Mouse (Mus musculus) heart, embryonic 10.5 days (tissue): ENCODE results near the gene Gtpbp2. TPM values are rescaled to one million over a fixed set of nuclear protein-coding genes. Genes with fewer than 3 reads are reported as not detected.
A peak's percentile ranks its signal among the peaks of the same experiment; 100 is the strongest.

Experiments used
- DNase-seq: peaks from one replicate; pipeline ENCODE4 v3.0.0-alpha.2; 2017; ENCODE audit warnings: low spot score
- H3K27ac ChIP-seq: fragments of 300-500 bp; sonication (generic); 2 replicates; pipeline ENCODE4 v1.5.1; 2016; ENCODE audit warnings: mild to moderate bottlenecking
- H3K27me3 ChIP-seq: fragments of 300-500 bp; sonication (generic); 2 replicates; pipeline ENCODE4 v1.6.1; 2016; ENCODE audit warnings: mild to moderate bottlenecking; ENCODE audit not compliant: poor library complexity, insufficient read depth, severe bottlenecking
- H3K36me3 ChIP-seq: fragments of 300-500 bp; sonication (generic); 2 replicates; pipeline ENCODE4 v1.6.1; 2016; ENCODE audit warnings: mild to moderate bottlenecking, moderate library complexity
- H3K4me1 ChIP-seq: fragments of 300-500 bp; sonication (generic); 2 replicates; pipeline ENCODE4 v1.6.1; 2016; ENCODE audit warnings: mild to moderate bottlenecking
- H3K4me3 ChIP-seq: fragments of 300-500 bp; sonication (generic); 2 replicates; pipeline ENCODE4 v1.5.1; 2016; ENCODE audit warnings: mild to moderate bottlenecking, moderate library complexity
- H3K9me3 ChIP-seq: fragments of 300-500 bp; sonication (generic); 2 replicates; pipeline ENCODE4 v1.6.1; 2016; ENCODE audit warnings: mild to moderate bottlenecking, moderate library complexity
- WGBS: fragments of 180-500 bp; shearing (Covaris S2); methylation state at CpG from one replicate; pipeline ENCODE4 v1.1.7; 2016; 5-methylcytosine and 5-hydroxymethylcytosine counted together
- polyA plus RNA-seq: library from polyadenylated mRNA; unstranded; fragments of >200 nt; fragmentation: Nextera tagmentation; extraction: Ambion mirVana; gene quantifications from 2 replicates; pipeline ENCODE4 v1.2.1, GENCODE M21; 2016

Gtpbp2 gene
- polyA plus RNA-seq, 1 experiment from 2014 or later, result 34.9 TPM

GRCm38 (mm10) chr17:46129741-46130498 is 30.9 kb upstream of the Gtpbp2 start:
- Histone ChIP-seq H3K27ac (no peak overlapping the region), H3K4me1 (peaks cover 20% of the 10 kb centered on the region), H3K4me3 (no peak overlapping the region), H3K36me3 (peaks cover 52% of the 10 kb centered on the region), H3K27me3 (peaks cover 11% of the 10 kb centered on the region; the same call in 1 of the 2 replicates), H3K9me3 (no peaks in the 10 kb centered on the region)
- DNase-seq, result no peak
- WGBS, result 81% methylated on average over 13 of the region's 13 CpGs

- DNase-seq, result no peak
- WGBS, result 17% methylated on average over 12 of the region's 12 CpGs
Observed at GRCm38 (mm10) chr17:46132058-46132718, 28.6 kb upstream of the Gtpbp2 start.

DNA sequence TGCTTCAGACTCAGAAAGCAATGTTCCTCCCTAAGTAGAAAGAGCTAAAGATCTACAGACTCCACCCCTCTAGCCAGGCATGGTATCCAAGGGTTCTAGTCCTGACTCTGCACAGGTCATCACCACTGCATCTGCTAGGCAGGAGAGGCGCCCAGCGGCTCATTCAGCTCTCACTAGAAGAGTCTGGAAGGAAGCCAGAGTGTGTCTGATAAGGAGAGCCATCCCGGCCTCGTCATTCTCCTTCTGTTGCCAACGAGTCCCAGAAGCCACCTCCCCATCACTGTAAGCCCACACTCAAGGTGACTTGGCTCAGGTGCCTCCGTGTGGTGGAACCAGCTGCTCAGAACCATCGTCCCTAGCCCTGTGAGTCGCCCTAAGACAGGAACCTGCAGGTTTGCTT is 28.0 kb upstream of the Gtpbp2 start:
- Histone ChIP-seq H3K36me3 (peaks cover 23% of the 10 kb centered on the region), H3K4me1 (peaks cover 17% of the 10 kb centered on the region), H3K27ac (no peak overlapping the region), H3K27me3 (peaks cover 11% of the 10 kb centered on the region; the same call in 1 of the 2 replicates), H3K4me3 (no peak overlapping the region), H3K9me3 (no peaks in the 10 kb centered on the region)
- 46% methylated on average over 8 of the region's 8 CpGs for WGBS
- no peak for DNase-seq

More at GRCm38 (mm10) chr17:46132058-46132718, 28.6 kb upstream of the Gtpbp2 start:
- Histone ChIP-seq H3K27me3 (peaks cover 11% of the 10 kb centered on the region; the same call in 1 of the 2 replicates), H3K9me3 (no peaks in the 10 kb centered on the region), H3K4me1 (peaks cover 17% of the 10 kb centered on the region), H3K27ac (no peak overlapping the region), H3K36me3 (peaks cover 30% of the 10 kb centered on the region), H3K4me3 (no peak overlapping the region)

DNA sequence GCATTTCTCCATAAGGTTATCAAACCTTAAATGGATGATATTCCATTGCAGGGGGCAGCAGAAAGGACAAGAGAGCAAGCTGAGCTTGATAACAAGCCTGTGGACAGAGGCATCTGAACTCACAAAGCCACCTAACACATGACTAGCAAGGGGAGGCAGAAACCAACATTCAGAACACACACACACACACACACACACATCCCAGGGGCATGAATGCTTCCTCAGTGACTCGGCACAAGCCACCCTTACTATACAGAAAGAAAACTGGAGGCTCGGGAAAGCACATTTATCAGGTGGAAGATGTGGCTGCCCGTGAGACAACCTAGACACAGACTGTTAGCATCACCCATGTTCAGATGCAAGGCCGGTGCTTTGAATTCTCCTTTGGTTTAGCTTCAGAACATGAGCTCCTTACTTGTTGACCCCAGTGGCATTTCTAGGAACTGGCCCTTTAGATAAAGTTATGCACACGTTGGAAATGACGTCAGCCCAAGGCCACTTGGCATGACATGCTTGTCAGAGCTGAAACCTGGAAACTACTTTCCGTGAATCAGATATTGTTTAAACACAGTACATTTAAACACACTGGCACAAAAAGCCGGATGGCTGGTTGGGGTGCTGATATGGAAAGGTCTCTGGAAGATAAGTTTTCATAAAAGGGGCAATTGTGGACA is 22.1 kb upstream of the Gtpbp2 start:
- Histone ChIP-seq H3K4me1 (peaks cover 20% of the 10 kb centered on the region), H3K36me3 (no peaks in the 10 kb centered on the region), H3K27me3 (no peaks in the 10 kb centered on the region; the same call in 1 of the 2 replicates), H3K27ac (no peak overlapping the region), H3K4me3 (no peak overlapping the region), H3K9me3 (no peaks in the 10 kb centered on the region)
- no peak for DNase-seq
- 61% methylated on average over 8 of the region's 8 CpGs for WGBS

- Histone ChIP-seq H3K27me3 (no peaks in the 10 kb centered on the region; the same call in 1 of the 2 replicates), H3K4me3 (no peak overlapping the region), H3K36me3 (no peaks in the 10 kb centered on the region), H3K4me1 (peaks cover 28% of the 10 kb centered on the region), H3K27ac (no peak overlapping the region), H3K9me3 (no peaks in the 10 kb centered on the region)
- 85% methylated on average over 3 of the region's 3 CpGs for WGBS
- no peak for DNase-seq
Observed at GRCm38 (mm10) chr17:46139872-46140271, 21.0 kb upstream of the Gtpbp2 start.

DNA sequence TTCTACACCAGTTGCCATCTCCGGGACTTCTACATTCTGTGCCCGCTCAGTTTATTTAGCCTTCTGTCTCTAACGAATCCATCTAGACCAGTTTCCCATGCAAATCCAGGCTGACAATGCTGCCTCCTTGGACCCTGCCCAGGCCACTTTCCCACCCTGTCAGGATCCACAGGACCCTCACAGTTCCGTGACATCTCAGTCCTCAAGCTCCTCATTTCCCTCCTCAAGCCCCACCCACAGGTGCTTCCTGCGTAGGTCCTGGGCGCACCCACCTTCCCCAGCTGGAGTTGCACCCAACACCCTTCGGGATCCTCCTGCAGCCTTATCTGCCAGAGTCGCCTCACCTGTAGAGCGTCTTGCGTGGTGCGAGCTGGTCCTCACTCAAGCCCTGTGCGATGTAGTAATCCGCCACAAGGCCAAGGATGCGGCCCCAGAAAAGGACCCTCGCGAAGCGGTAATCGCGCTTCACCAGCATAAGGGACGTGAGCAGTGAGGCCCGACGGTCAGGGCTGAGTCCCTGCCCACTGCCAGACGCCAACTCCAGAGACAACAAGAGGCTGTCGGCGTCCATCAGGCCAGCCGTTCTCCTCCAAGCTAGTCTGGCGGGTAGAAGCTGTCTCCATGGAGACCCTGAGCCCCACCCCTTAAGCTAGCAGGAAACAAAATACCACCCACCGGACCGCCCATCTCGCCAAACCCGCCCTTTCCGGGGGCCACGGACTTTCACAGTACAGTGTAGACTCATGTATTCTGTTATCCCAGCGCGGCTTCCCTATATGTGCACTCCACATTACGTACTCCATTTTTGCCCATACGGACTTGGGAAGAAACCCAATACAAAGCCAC is 17.0 kb upstream of the Gtpbp2 start, which contains the start of gene Rsph9:
Rsph9 (minus strand) TSS at position 639 of the 846 bp plus-strand sequence.
- Histone ChIP-seq H3K4me1 (peaks cover 28% of the 10 kb centered on the region), H3K4me3 (peak within 1 kb of the TSS; percentile 63), H3K27ac (peak within 1 kb of the TSS; percentile 75), H3K36me3 (peaks cover 39% of the 10 kb centered on the region), H3K27me3 (no peaks in the 10 kb centered on the region; the same call in 1 of the 2 replicates), H3K9me3 (no peaks in the 10 kb centered on the region)
- WGBS, result 7% methylated on average over 37 of the region's 37 CpGs
- DNase-seq, result peak; percentile 96

DNA sequence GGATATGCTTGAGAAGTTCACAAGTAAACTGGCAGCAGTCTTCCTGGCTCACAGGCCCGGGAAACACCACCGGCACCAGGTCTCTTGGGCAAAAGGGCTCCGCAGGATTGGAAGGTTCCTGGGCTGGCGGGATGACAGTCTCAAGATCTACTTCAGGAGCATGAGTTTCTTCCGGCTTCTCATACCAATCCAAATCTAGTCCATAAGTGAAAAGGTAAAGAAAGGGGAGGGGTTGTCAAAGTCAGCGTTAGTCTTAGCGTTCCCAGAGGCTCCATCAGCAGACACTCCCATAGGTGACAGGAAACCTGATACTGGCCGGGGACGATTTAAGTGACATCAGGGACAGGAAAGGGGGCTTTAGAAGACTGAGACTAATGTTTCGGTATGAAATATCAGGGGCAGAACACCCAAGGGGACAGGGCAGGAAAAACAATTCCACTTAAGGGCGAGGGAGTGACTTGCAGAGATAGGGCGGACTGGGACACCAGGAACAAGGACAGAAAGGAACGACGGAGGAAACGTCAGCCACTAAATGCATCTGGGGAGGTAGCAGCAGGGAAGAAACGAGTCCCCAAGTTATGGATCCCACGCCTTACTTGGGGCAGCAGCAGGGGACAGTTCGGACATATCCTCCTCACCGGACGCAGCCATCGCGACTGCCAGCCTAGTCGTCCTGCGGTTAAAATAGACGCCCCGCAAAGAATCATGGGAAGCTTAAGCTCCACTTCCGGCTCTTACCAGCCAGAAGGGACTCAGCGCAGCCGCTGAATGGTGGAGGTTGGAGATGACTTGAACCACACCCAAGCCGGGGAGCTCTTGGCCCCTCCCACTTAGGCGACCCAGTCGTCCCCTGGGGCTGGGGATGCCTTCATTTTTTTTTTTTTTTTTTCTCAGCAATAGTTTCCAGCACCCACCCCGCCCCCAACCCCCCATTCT is 7.7 kb upstream of the Gtpbp2 start, which contains the start of gene Mad2l1bp:
Mad2l1bp (minus strand) TSS at position 707 of the 936 bp plus-strand sequence.
- H3K36me3 ChIP-seq, result peaks cover 20% of the 10 kb centered on the region
- peaks cover 18% of the 10 kb centered on the region for H3K4me1 ChIP-seq
- peak; percentile 97 for DNase-seq
- peak within 1 kb of the TSS; percentile 72 for H3K4me3 ChIP-seq
- WGBS, result 3% methylated on average over 33 of the region's 33 CpGs
- H3K27me3 ChIP-seq, result no peaks in the 10 kb centered on the region
- H3K9me3 ChIP-seq, result no peaks in the 10 kb centered on the region
- H3K27ac ChIP-seq, result peak within 1 kb of the TSS; percentile 85

DNA sequence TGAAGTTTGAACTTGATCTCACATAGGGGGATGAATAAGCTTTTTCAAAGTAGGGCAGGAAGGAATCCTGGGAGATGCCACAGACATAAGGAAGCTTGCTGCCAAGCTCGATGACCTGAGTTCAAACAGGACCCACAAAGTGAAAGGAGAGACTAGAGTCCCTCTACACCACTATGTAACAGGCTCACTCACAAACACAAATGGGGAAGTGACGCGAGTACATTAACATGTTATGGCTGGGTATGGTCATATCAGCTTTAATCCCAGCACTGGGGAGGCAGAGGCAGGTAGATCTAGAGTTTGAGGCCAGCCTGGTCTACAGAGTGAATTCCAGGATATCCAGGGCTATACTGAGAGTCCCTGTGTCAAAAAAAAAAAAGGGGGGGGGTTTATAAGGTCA is 6.5 kb upstream of the Gtpbp2 start:
- no peak for DNase-seq
- 93% methylated on average over 3 of the region's 3 CpGs for WGBS
- H3K4me3 ChIP-seq, result no peak overlapping the region

GRCm38 (mm10) chr17:46156680-46157079 is 4.2 kb upstream of the Gtpbp2 start:
- DNase-seq, result no peak
- Histone ChIP-seq H3K4me1 (peaks cover 30% of the 10 kb centered on the region), H3K27ac (no peak overlapping the region; the same call in 1 of the 2 replicates), H3K36me3 (peaks cover 2% of the 10 kb centered on the region; the same call in 1 of the 2 replicates), H3K9me3 (no peaks in the 10 kb centered on the region), H3K4me3 (no peak overlapping the region), H3K27me3 (no peaks in the 10 kb centered on the region)
- 75% methylated on average over 5 of the region's 5 CpGs for WGBS

More for the DNA sequence above, 6.5 kb upstream of the Gtpbp2 start:
- Histone ChIP-seq H3K9me3 (no peaks in the 10 kb centered on the region), H3K27me3 (no peaks in the 10 kb centered on the region), H3K4me1 (peaks cover 22% of the 10 kb centered on the region), H3K27ac (no peak overlapping the region), H3K36me3 (peaks cover 8% of the 10 kb centered on the region)

DNA sequence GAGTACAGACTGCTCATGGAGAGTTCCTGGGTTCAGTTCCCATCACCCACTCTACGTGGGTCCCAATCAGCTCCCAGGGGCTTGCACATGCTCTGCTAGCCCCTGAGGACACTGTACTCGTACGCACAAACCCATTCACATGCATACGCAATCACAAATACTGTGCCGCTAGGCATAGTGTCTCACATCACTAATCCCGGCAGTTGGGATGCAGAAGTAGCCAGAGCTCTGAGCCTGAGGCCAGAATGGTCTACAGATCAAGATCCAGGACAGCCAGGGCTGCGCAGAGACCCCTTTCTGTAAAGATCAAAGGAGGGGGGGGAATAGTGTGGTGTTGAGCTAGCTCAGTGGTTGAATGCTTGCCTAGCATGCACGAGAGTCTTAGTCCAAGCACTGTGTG is 3.7 kb upstream of the Gtpbp2 start:
- H3K36me3 ChIP-seq, result no peaks in the 10 kb centered on the region
- peaks cover 34% of the 10 kb centered on the region for H3K4me1 ChIP-seq
- H3K27ac ChIP-seq, result peak overlapping the region; percentile 31; the same call in 1 of the 2 replicates
- no peak overlapping the region for H3K4me3 ChIP-seq
- DNase-seq, result no peak
- 93% methylated on average over 8 of the region's 8 CpGs for WGBS
- H3K27me3 ChIP-seq, result no peaks in the 10 kb centered on the region
- H3K9me3 ChIP-seq, result no peaks in the 10 kb centered on the region

DNA sequence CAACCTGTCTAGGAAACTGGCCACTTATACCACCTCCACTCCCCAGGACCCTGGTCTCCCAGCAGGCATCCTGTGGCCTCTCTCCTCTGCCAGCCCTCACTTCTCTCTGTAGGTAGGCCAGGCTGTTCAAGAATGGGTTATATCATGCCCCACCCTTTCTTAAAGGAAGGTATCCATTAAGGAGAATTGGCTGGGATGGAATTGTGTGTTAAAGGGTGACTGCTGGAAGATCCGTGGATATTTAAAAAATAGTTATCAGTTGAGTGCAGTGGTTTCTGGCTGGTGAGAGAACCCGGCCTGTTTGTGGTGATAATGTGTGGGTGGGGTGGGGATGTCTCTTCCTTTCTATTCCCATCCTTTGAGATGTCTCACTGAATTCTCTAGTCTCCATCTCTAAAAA is 1.6 kb upstream of the Gtpbp2 start:
- DNase-seq, result no peak
- Histone ChIP-seq H3K27me3 (no peaks in the 10 kb centered on the region), H3K4me1 (peaks cover 38% of the 10 kb centered on the region), H3K27ac (peak overlapping the region; percentile 96), H3K36me3 (peaks cover 12% of the 10 kb centered on the region), H3K4me3 (peak overlapping the region; percentile 95), H3K9me3 (no peaks in the 10 kb centered on the region)
- WGBS, result 26% methylated on average over 2 of the region's 2 CpGs
